Mouse (Mus musculus) bone marrow, adult 2 months (tissue): ENCODE results near the gene Cd8b1. TPM values are rescaled to one million over a fixed set of nuclear protein-coding genes. Genes with fewer than 3 reads are reported as not detected.
"Not testable (repeated sequence)": the region's sequence is repeated elsewhere in the genome, so short reads cannot be mapped to it uniquely, and the experiment has no call there.

Experiments
- H3K27ac ChIP-seq: fragments of 200-500 bp; 2 replicates; pipeline ENCODE4 v1.5.1; 2012; ENCODE audit warnings: low read depth, mild to moderate bottlenecking, control low read depth, inconsistent platforms, low read length; ENCODE audit not compliant: control insufficient read depth, poor library complexity, insufficient read depth
- H3K4me1 ChIP-seq: fragments of 200-500 bp; 2 replicates; pipeline ENCODE4 v1.6.1; 2011; ENCODE audit warnings: low read length; ENCODE audit not compliant: control insufficient read depth, insufficient read depth
- H3K4me3 ChIP-seq: fragments of 200-500 bp; replicated peaks from 2 replicates; pipeline ENCODE3; 2011; ENCODE audit warnings: mild to moderate bottlenecking, low read depth, low read length, control low read depth; ENCODE audit not compliant: control insufficient read depth
- CTCF ChIP-seq: fragments of 200-500 bp; IDR thresholded peaks from 2 replicates; pipeline ENCODE4 v1.5.1; 2011; ENCODE audit warnings: low read length, control low read depth; ENCODE audit not compliant: control insufficient read depth, insufficient read depth
- POLR2A ChIP-seq: fragments of 200-500 bp; IDR thresholded peaks from 2 replicates; pipeline ENCODE4 v1.6.1; 2011; ENCODE audit warnings: low read depth, mild to moderate bottlenecking, control low read depth, low read length, borderline replicate concordance; ENCODE audit not compliant: control insufficient read depth
- WGBS: fragments of 180-500 bp; shearing (Covaris S2); methylation state at CpG from one replicate; pipeline ENCODE4 v1.1.7; 2018; 5-methylcytosine and 5-hydroxymethylcytosine counted together
- polyA plus RNA-seq: library from polyadenylated mRNA; stranded (reverse); fragments of >200 nt; gene quantifications from 2 replicates; pipeline ENCODE4 v1.2.4, GENCODE M21; 2011; ENCODE audit warnings: low replicate concordance; ENCODE audit not compliant: missing spikeins, insufficient read depth, insufficient read length

Cd8b1 gene
- polyA plus RNA-seq, 1 experiment, result 6.1 TPM

- Histone ChIP-seq H3K4me3 (no peak overlapping the region), H3K27ac (no peak overlapping the region), H3K4me1 (no peaks in the 10 kb centered on the region)
- 85% methylated on average over 8 of the region's 8 CpGs for WGBS
- TF ChIP-seq CTCF (no peak), POLR2A (no peak)
Measured at GRCm38 (mm10) chr6:71307486-71307885, 15.1 kb upstream of the Cd8b1 start.

DNA sequence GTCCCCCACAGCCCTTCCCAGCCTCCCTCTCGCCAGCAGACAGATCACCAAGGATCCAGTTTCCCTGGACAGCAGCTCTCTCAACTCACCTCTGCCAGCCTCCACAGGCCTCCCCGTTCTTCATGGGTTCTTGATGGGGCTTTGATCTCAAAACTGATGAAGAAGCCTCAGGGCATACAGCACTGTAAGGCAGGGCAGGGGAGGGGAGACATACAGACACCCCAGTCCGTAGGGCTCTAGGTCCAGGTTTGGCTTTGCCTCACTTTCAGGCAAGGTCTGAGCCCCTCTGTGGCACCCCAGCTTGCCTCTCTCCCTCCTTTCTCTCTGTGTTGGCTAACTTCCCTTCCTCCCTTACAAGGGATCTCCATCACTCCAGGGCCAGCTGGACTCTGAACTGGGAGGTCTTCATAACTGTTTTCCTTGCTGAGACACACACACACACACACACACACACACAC lies 733 bp upstream of the Cd8b1 start, which contains the start of gene Smyd1:
TSS of gene Smyd1 (minus strand) at position 408 of the 458 bp plus-strand sequence.
- Histone ChIP-seq H3K27ac (no peak within 1 kb of the TSS), H3K4me3 (no peak within 1 kb of the TSS), H3K4me1 (no peaks in the 10 kb centered on the region)
- WGBS, result 79% methylated on average over 3 of the region's 3 CpGs
- TF ChIP-seq POLR2A, result no peak
- TF ChIP-seq CTCF, result no peak

DNA sequence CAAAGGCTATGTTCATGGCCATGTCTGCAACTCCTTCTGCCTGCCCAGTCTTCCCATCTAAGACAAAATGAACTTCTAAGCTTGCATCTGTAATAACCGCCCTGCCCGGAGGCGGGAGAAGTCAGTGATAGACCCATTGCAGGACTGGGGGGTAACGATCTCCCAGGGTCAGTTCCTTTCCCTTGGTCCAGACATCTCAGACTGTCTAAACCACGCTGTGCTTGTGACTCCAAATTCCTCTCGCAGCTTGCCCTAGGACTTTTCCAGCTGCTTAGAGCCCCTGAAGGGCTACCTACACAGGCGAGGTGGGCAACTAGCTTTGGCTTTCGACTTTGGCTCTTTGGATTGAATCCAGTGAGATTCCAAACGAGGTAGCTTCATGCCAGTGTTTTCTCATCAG lies 2.2 kb downstream of the Cd8b1 start:
- Histone ChIP-seq H3K4me3 (no peak overlapping the region), H3K27ac (no peak overlapping the region), H3K4me1 (no peaks in the 10 kb centered on the region)
- TF ChIP-seq CTCF, result no peak
- 76% methylated on average over 9 of the region's 9 CpGs for WGBS

- Histone ChIP-seq H3K27ac (no peak overlapping the region), H3K4me1 (no peaks in the 10 kb centered on the region), H3K4me3 (no peak overlapping the region)
- no peak for TF ChIP-seq CTCF
- no peak for TF ChIP-seq POLR2A
- 54% methylated on average over 6 of the region's 6 CpGs for WGBS
Measured at GRCm38 (mm10) chr6:71329881-71330280, 7.3 kb downstream of the Cd8b1 start.

DNA sequence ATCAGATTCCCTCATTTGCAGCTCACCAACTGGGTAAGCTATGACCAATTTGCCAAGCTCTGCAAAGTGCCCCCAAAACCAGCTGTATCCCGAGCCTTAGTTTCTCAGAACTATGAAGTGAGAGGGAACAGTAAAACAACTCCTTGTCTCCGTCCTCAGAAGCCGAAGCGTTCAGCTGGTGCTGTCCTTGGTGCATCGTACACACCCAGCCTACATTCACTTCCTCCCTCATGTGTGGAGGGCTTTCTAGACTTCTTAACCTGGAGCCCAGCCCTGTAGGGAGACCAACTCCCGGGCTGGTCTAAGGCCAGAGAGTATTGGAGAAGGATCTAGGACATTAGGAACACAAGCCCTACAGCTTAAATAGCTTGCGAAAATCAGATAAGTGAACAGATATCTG lies 7.9 kb downstream of the Cd8b1 start:
- no peak overlapping the region for H3K4me3 ChIP-seq
- H3K4me1 ChIP-seq, result no peaks in the 10 kb centered on the region
- WGBS, result 78% methylated on average over 7 of the region's 7 CpGs
- no peak overlapping the region for H3K27ac ChIP-seq
- no peak for TF ChIP-seq CTCF
- no peak for TF ChIP-seq POLR2A

- H3K4me3 ChIP-seq, H3K4me1 ChIP-seq, H3K27ac ChIP-seq: not testable (repeated sequence)
- 87% methylated on average over 2 of the region's 4 CpGs for WGBS
Measured at GRCm38 (mm10) chr6:71331491-71331890, 8.9 kb downstream of the Cd8b1 start.

GRCm38 (mm10) chr6:71332236-71332965 lies 9.8 kb downstream of the Cd8b1 start:
- TF ChIP-seq POLR2A, result no peak
- TF ChIP-seq CTCF, result no peak
- Histone ChIP-seq H3K4me3 (no peak overlapping the region), H3K4me1 (no peaks in the 10 kb centered on the region), H3K27ac (no peak overlapping the region)
- 76% methylated on average over 11 of the region's 11 CpGs for WGBS

GRCm38 (mm10) chr6:71333031-71333430 lies 10.4 kb downstream of the Cd8b1 start:
- no peaks in the 10 kb centered on the region for H3K4me1 ChIP-seq
- H3K27ac ChIP-seq, result no peak overlapping the region
- 77% methylated on average over 3 of the region's 3 CpGs for WGBS
- no peak for TF ChIP-seq CTCF
- TF ChIP-seq POLR2A, result no peak
- no peak overlapping the region for H3K4me3 ChIP-seq

DNA sequence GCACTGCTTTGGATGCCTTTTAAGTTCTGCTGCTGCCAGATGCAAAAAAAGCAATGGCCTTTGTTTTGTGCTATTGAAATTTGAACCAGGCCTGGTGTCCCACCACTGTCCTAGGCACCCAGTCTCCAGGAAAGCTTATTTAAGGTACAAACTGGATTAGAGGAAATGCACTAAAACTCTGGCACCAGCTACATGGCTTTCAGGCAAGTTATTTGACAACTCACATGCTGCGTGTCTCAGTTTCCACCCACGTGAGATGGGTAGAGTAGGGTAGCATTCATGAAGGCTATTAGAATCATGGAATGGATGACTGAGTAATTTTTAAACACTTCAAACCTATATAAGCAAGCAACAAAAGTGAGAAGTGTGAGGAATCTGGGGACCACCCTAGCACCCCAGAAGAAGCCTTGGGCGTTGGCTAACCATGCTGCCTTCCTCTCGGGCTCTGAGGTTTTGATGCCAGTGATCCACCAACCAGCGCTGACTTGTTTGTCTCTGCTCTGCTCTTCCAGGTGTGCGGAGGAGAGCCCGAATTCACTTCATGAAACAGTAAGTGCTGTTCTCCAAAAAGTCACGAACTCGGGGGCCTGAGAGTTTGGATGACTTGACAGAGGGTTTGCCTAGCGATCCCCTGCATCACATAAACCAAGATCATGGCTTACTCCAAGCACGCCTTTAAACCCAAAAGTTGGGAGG lies 11.1 kb downstream of the Cd8b1 start:
- no peak overlapping the region for H3K27ac ChIP-seq

More for the DNA sequence above, 11.1 kb downstream of the Cd8b1 start:
- TF ChIP-seq CTCF, result no peak
- TF ChIP-seq POLR2A, result no peak
- Histone ChIP-seq H3K4me3 (no peak overlapping the region), H3K4me1 (no peaks in the 10 kb centered on the region)
- 85% methylated on average over 11 of the region's 11 CpGs for WGBS
